Mouse (Mus musculus) heart, embryonic 15.5 days (tissue): Measurements from ENCODE around the gene Nipa1. TPM values are rescaled to one million over a fixed set of nuclear protein-coding genes. Genes with fewer than 3 reads are reported as not detected.
A peak's percentile ranks its signal among the peaks of the same experiment; 100 is the strongest.

Experiments used
- ATAC-seq: fragments of 200-750 bp; cut with Nextera tagmentation; replicated peaks from 2 replicates; pipeline ENCODE4 v1.8.0; 2017; ENCODE audit warnings: low read depth, moderate TSS enrichment; ENCODE audit not compliant: insufficient number of reproducible peaks, insufficient read depth, low FRiP score
- H3K27ac ChIP-seq: fragments of 300-500 bp; sonication (generic); 2 replicates; pipeline ENCODE4 v1.5.1; 2015; ENCODE audit warnings: mild to moderate bottlenecking, inconsistent platforms
- H3K27me3 ChIP-seq: fragments of 300-500 bp; sonication (generic); 2 replicates; pipeline ENCODE4 v1.6.1; 2015; ENCODE audit warnings: inconsistent platforms
- H3K36me3 ChIP-seq: fragments of 300-500 bp; sonication (generic); 2 replicates; pipeline ENCODE4 v1.6.1; 2015; ENCODE audit warnings: mild to moderate bottlenecking, inconsistent platforms
- H3K4me1 ChIP-seq: fragments of 300-500 bp; sonication (generic); replicated peaks from 2 replicates; pipeline ENCODE4 v1.6.1; 2015; ENCODE audit warnings: inconsistent platforms
- H3K4me2 ChIP-seq: fragments of 300-500 bp; sonication (generic); 2 replicates; pipeline ENCODE4 v1.6.1; 2015; ENCODE audit warnings: inconsistent platforms, mild to moderate bottlenecking, moderate library complexity
- H3K4me3 ChIP-seq: fragments of 300-500 bp; sonication (generic); 2 replicates; pipeline ENCODE4 v1.5.1; 2015; ENCODE audit warnings: mild to moderate bottlenecking, inconsistent platforms
- H3K9ac ChIP-seq: fragments of 300-500 bp; sonication (generic); 2 replicates; pipeline ENCODE4 v1.6.1; 2015; ENCODE audit warnings: mild to moderate bottlenecking, inconsistent platforms
- H3K9me3 ChIP-seq: fragments of 300-500 bp; sonication (generic); replicated peaks from 2 replicates; pipeline ENCODE4 v1.6.1; 2016; ENCODE audit warnings: inconsistent platforms
- WGBS: fragments of 180-500 bp; shearing (Covaris S2); methylation state at CpG from one replicate; pipeline ENCODE4 v1.1.7; 2015; ENCODE audit warnings: mixed read lengths; 5-methylcytosine and 5-hydroxymethylcytosine counted together
- polyA plus RNA-seq: library from polyadenylated mRNA; unstranded; fragments of >200 nt; fragmentation: Nextera tagmentation; extraction: Ambion mirVana; gene quantifications from 2 replicates; pipeline ENCODE4 v1.2.1, GENCODE M21; 2015

The Nipa1 gene
- polyA plus RNA-seq, 1 experiment from 2014 or later, result 4.1 TPM

DNA sequence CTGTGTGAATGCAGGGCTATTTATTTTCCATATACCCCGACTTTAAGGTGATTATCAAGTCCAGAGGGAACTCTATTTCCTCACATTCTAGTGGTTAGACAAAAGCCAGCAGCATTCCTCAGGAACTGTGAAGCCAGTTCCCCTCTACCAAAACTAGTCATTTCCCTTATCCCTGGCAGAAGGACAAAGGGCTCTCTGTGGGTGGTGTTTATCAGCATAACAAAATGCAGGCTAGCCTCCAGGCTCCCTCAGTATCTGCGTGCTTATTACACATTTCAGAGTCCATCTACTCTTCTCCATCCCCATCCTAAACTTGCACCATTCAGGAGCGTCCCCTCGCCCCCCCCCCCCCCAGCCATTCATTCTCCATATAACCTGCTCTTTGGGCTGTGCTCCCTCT is 20.8 kb downstream of the Nipa1 start:
- WGBS, result 16% methylated on average over 4 of the region's 4 CpGs

GRCm38 (mm10) chr7:55995013-55995412 is 24.7 kb downstream of the Nipa1 start:
- Histone ChIP-seq H3K4me1 (0 out of 2 replicates have a peak, but pooled peaks cover 3% of the 10 kb centered on the region), H3K4me2 (no peak overlapping the region), H3K9me3 (no peaks in the 10 kb centered on the region), H3K9ac (no peak overlapping the region), H3K4me3 (no peak overlapping the region), H3K27me3 (no peaks in the 10 kb centered on the region), H3K36me3 (no peaks in the 10 kb centered on the region), H3K27ac (no peak overlapping the region)
- WGBS, result 73% methylated on average over 4 of the region's 4 CpGs
- ATAC-seq, result no peak

More for the DNA sequence above, 20.8 kb downstream of the Nipa1 start:
- Histone ChIP-seq H3K36me3 (no peaks in the 10 kb centered on the region), H3K4me1 (0 out of 2 replicates have a peak, but pooled peaks cover 3% of the 10 kb centered on the region), H3K9ac (no peak overlapping the region), H3K4me3 (no peak overlapping the region), H3K27me3 (no peaks in the 10 kb centered on the region), H3K9me3 (no peaks in the 10 kb centered on the region), H3K27ac (no peak overlapping the region), H3K4me2 (no peak overlapping the region)
- ATAC-seq, result 0 out of 2 replicates have a peak, but pooled peaks have one; percentile 27

GRCm38 (mm10) chr7:55991858-55992257 is 27.9 kb downstream of the Nipa1 start:
- no peak overlapping the region for H3K4me2 ChIP-seq
- H3K9me3 ChIP-seq, result no peaks in the 10 kb centered on the region
- H3K4me3 ChIP-seq, result no peak overlapping the region
- H3K27me3 ChIP-seq, result no peaks in the 10 kb centered on the region
- H3K27ac ChIP-seq, result no peak overlapping the region
- ATAC-seq, result no peak
- H3K4me1 ChIP-seq, result no peaks in the 10 kb centered on the region
- no peak overlapping the region for H3K9ac ChIP-seq
- 68% methylated on average over 7 of the region's 7 CpGs for WGBS
- no peaks in the 10 kb centered on the region for H3K36me3 ChIP-seq

DNA sequence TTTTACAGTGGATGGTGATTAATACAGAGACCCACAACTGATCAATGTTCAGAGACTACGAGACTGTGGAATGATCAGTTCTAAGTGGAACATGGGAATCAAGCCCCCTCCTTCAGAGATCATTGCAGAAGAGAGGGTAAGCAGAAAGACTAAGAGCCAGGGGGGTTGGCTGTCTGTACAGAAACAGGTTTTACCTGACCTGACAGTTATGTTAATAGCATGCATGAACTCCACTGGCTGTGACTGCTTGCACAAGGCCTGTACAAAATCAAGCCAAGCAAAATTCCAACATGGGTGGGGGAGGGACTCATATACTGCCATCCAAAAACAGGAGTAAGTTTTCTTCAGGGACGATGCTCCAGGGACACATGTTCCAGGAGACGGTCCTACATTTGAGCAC is 28.6 kb downstream of the Nipa1 start:
- H3K36me3 ChIP-seq, result no peaks in the 10 kb centered on the region
- H3K9me3 ChIP-seq, result no peaks in the 10 kb centered on the region
- no peaks in the 10 kb centered on the region for H3K4me1 ChIP-seq
- H3K27me3 ChIP-seq, result no peaks in the 10 kb centered on the region
- no peak overlapping the region for H3K4me2 ChIP-seq
- no peak overlapping the region for H3K9ac ChIP-seq
- no peak for ATAC-seq
- H3K4me3 ChIP-seq, result no peak overlapping the region
- 85% methylated on average over 3 of the region's 3 CpGs for WGBS
- no peak overlapping the region for H3K27ac ChIP-seq

DNA sequence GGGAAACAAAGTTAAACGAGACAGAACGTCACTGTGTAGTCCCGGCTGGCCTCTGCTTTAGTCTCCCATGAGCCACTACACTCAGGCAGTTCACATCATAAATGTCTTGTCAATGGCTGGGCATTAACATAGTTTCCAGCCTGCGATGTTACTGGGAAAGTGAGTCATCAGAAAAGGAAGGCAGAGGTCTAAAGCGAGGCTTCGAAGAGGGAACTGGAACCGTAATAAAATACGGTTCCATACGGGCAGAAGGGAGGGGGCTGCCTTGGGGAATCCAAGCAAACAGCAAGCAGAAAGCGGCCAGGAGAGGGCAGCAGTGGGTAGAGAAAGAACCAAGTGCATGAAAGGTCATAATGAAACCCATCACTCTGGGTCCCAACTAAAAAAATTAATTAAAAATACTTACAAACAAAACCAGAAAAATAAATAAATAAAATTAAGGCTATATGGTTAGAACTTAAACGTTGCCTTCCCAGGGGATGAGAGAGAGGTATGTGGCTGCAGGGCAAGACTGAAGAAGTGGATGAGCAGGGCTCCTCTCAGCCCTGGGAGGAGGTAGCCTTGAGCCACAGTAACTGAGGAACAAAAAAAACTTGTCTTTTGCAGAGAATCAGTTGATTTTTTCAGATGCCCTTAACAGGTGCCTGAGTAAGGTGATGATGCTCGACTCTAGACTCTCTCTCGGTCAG is 33.1 kb downstream of the Nipa1 start:
- ATAC-seq, result no peak

GRCm38 (mm10) chr7:55984754-55985153 is 35.0 kb downstream of the Nipa1 start:
- no peak overlapping the region for H3K27ac ChIP-seq
- 61% methylated on average over 4 of the region's 4 CpGs for WGBS
- H3K36me3 ChIP-seq, result no peaks in the 10 kb centered on the region
- H3K27me3 ChIP-seq, result no peaks in the 10 kb centered on the region
- ATAC-seq, result no peak
- no peak overlapping the region for H3K9ac ChIP-seq
- H3K4me1 ChIP-seq, result no peaks in the 10 kb centered on the region
- H3K4me3 ChIP-seq, result no peak overlapping the region
- H3K9me3 ChIP-seq, result no peaks in the 10 kb centered on the region
- no peak overlapping the region for H3K4me2 ChIP-seq

More for the DNA sequence above, 33.1 kb downstream of the Nipa1 start:
- Histone ChIP-seq H3K27ac (no peak overlapping the region), H3K4me2 (peak overlapping the region; percentile 56), H3K4me3 (peak overlapping the region; percentile 31), H3K4me1 (no peaks in the 10 kb centered on the region), H3K36me3 (no peaks in the 10 kb centered on the region), H3K9me3 (no peaks in the 10 kb centered on the region), H3K9ac (peak overlapping the region; percentile 36; the same call in 1 of the 2 replicates), H3K27me3 (no peaks in the 10 kb centered on the region)
- WGBS, result 27% methylated on average over 13 of the region's 13 CpGs

- no peaks in the 10 kb centered on the region for H3K9me3 ChIP-seq
Measured at GRCm38 (mm10) chr7:55983107-55983506, 36.6 kb downstream of the Nipa1 start.

GRCm38 (mm10) chr7:55982010-55982700 is 37.6 kb downstream of the Nipa1 start:
- no peak overlapping the region for H3K4me2 ChIP-seq
- no peak for ATAC-seq
- no peak overlapping the region for H3K9ac ChIP-seq
- H3K4me1 ChIP-seq, result no peaks in the 10 kb centered on the region
- no peaks in the 10 kb centered on the region for H3K36me3 ChIP-seq
- H3K9me3 ChIP-seq, result no peaks in the 10 kb centered on the region
- H3K27ac ChIP-seq, result no peak overlapping the region
- WGBS, result 76% methylated on average over 10 of the region's 10 CpGs
- H3K27me3 ChIP-seq, result no peaks in the 10 kb centered on the region
- H3K4me3 ChIP-seq, result no peak overlapping the region

More at GRCm38 (mm10) chr7:55983107-55983506, 36.6 kb downstream of the Nipa1 start:
- H3K4me1 ChIP-seq, result no peaks in the 10 kb centered on the region
- no peak overlapping the region for H3K4me2 ChIP-seq
- H3K27me3 ChIP-seq, result no peaks in the 10 kb centered on the region
- 83% methylated on average over 5 of the region's 5 CpGs for WGBS
- no peak overlapping the region for H3K4me3 ChIP-seq
- no peak for ATAC-seq
- H3K9ac ChIP-seq, result no peak overlapping the region
- H3K36me3 ChIP-seq, result no peaks in the 10 kb centered on the region
- H3K27ac ChIP-seq, result no peak overlapping the region

- Histone ChIP-seq H3K4me1 (no peaks in the 10 kb centered on the region), H3K27me3 (no peaks in the 10 kb centered on the region), H3K27ac (no peak overlapping the region), H3K4me2 (no peak overlapping the region), H3K9me3 (no peaks in the 10 kb centered on the region), H3K4me3 (no peak overlapping the region), H3K36me3 (no peaks in the 10 kb centered on the region), H3K9ac (no peak overlapping the region)
- WGBS, result 85% methylated on average over 2 of the region's 2 CpGs
- ATAC-seq, result no peak
Measured at GRCm38 (mm10) chr7:55981511-55981910, 38.2 kb downstream of the Nipa1 start.

GRCm38 (mm10) chr7:55974429-55974828 is 45.3 kb downstream of the Nipa1 start:
- Histone ChIP-seq H3K27ac (no peak overlapping the region), H3K4me2 (no peak overlapping the region), H3K9me3 (no peaks in the 10 kb centered on the region), H3K4me1 (no peaks in the 10 kb centered on the region), H3K27me3 (no peaks in the 10 kb centered on the region), H3K4me3 (no peak overlapping the region), H3K36me3 (no peaks in the 10 kb centered on the region), H3K9ac (no peak overlapping the region)
- WGBS, result 92% methylated on average over 2 of the region's 2 CpGs
- no peak for ATAC-seq

GRCm38 (mm10) chr7:55969415-55969814 is 50.3 kb downstream of the Nipa1 start:
- ATAC-seq, result no peak
- H3K27ac ChIP-seq, result no peak overlapping the region
- 57% methylated on average over 1 of the region's 1 CpGs for WGBS
- no peak overlapping the region for H3K4me3 ChIP-seq
- H3K9me3 ChIP-seq, result no peaks in the 10 kb centered on the region
- H3K9ac ChIP-seq, result no peak overlapping the region
- no peaks in the 10 kb centered on the region for H3K36me3 ChIP-seq
- no peak overlapping the region for H3K4me2 ChIP-seq
- H3K4me1 ChIP-seq, result no peaks in the 10 kb centered on the region
- no peaks in the 10 kb centered on the region for H3K27me3 ChIP-seq
